Mouse (Mus musculus) MEL (cell line): Measurements from ENCODE around the gene Lsr. TPM values are rescaled to one million over a fixed set of nuclear protein-coding genes. Genes with fewer than 3 reads are reported as not detected.

Experiments
- DNase-seq: peaks from one replicate; pipeline ENCODE4 v3.0.0; 2011; ENCODE audit warnings: low read depth, low spot score
- H3K27ac ChIP-seq: 2 replicates; pipeline ENCODE4 v1.5.1; 2012; ENCODE audit warnings: low read depth, mild to moderate bottlenecking, control low read depth, low read length, moderate library complexity; ENCODE audit not compliant: control insufficient read depth
- H3K27me3 ChIP-seq, 2 experiments: fragments of 150-350 bp in 1 of 2; sonication (generic) in 1 of 2; 2 replicates each; pipeline ENCODE4 v1.6.1; 2012; ENCODE audit warnings: low read length in 2 of 2, mild to moderate bottlenecking in 2 of 2, improper control_type of control experiment in 1 of 2, moderate library complexity in 1 of 2; ENCODE audit not compliant: insufficient read depth in 2 of 2, control insufficient read depth in 1 of 2
- H3K36me3 ChIP-seq, 2 experiments: 2 replicates each; pipeline ENCODE4 v1.6.1; 2012 to 2014; ENCODE audit warnings: low read length in 2 of 2, improper control_type of control experiment in 1 of 2, inconsistent platforms in 1 of 2, mild to moderate bottlenecking in 1 of 2; ENCODE audit not compliant: insufficient read depth in 2 of 2, control insufficient read depth in 1 of 2
- H3K4me1 ChIP-seq, 2 experiments: fragments of 150-350 bp in 1 of 2; sonication (generic) in 1 of 2; 2 replicates each; pipeline ENCODE4 v1.6.1; 2012; ENCODE audit warnings: low read length in 2 of 2, improper control_type of control experiment in 1 of 2, mild to moderate bottlenecking in 1 of 2; ENCODE audit not compliant: insufficient read depth in 2 of 2, control insufficient read depth in 1 of 2
- H3K4me3 ChIP-seq, 2 experiments: fragments of 150-350 bp in 1 of 2; sonication (generic) in 1 of 2; 2 replicates each; pipeline ENCODE4 v1.5.1; 2012; ENCODE audit warnings: low read depth in 2 of 2, low read length in 2 of 2, mild to moderate bottlenecking in 2 of 2, moderate library complexity in 2 of 2, control low read depth in 1 of 2, improper control_type of control experiment in 1 of 2; ENCODE audit not compliant: control insufficient read depth in 1 of 2, insufficient read depth in 1 of 2
- H3K79me2 ChIP-seq: 2 replicates; pipeline ENCODE4 v1.6.1; 2012; ENCODE audit warnings: mild to moderate bottlenecking, low read length, moderate library complexity; ENCODE audit not compliant: control insufficient read depth, poor library complexity, insufficient read depth
- H3K9ac ChIP-seq: 2 replicates; pipeline ENCODE4 v1.6.1; 2012; ENCODE audit warnings: low read depth, mild to moderate bottlenecking, control low read depth, low read length, moderate library complexity; ENCODE audit not compliant: control insufficient read depth, poor library complexity, severe bottlenecking
- H3K9me3 ChIP-seq: fragments of 150-350 bp; sonication (generic); replicated peaks from 2 replicates; pipeline ENCODE4 v1.6.1; 2012; ENCODE audit warnings: mild to moderate bottlenecking, low read length, improper control_type of control experiment, moderate library complexity; ENCODE audit not compliant: insufficient read depth
- CHD1 ChIP-seq: IDR thresholded peaks from 2 replicates; pipeline ENCODE4 v1.6.1; 2012; ENCODE audit warnings: low read depth, mild to moderate bottlenecking, inconsistent platforms, low read length, improper control_type of control experiment
- CTCF ChIP-seq, 3 experiments: IDR thresholded peaks in 2 of 3; conservative IDR thresholded peaks in 1 of 3; 2 replicates each; pipeline ENCODE4 v1.5.1; 2011 to 2012; ENCODE audit warnings: low read length in 3 of 3, low read depth in 2 of 3, mild to moderate bottlenecking in 2 of 3, improper control_type of control experiment in 1 of 3, inconsistent platforms in 1 of 3, mixed read lengths in 1 of 3, moderate library complexity in 1 of 3; ENCODE audit not compliant: control insufficient read depth in 1 of 3, insufficient read depth in 1 of 3, poor library complexity in 1 of 3, severe bottlenecking in 1 of 3
- ELF1 ChIP-seq: IDR thresholded peaks from 2 replicates; pipeline ENCODE4 v1.6.1; 2014; ENCODE audit warnings: low read depth, mild to moderate bottlenecking, inconsistent platforms, low read length, improper control_type of control experiment, moderate library complexity
- EP300 ChIP-seq, 2 experiments: IDR thresholded peaks; 2 replicates each; pipeline ENCODE4 v1.6.1; 2011; ENCODE audit warnings: improper control_type of control experiment in 2 of 2, low read length in 2 of 2, low read depth in 1 of 2, mild to moderate bottlenecking in 1 of 2
- ETS1 ChIP-seq: IDR thresholded peaks from 2 replicates; pipeline ENCODE4 v1.6.1; 2012; ENCODE audit warnings: low read depth, mild to moderate bottlenecking, inconsistent platforms, low read length, improper control_type of control experiment, moderate library complexity
- GATA1 ChIP-seq: IDR thresholded peaks from 2 replicates; pipeline ENCODE4 v1.6.1; 2011; ENCODE audit warnings: low read depth, low read length, improper control_type of control experiment
- JUND ChIP-seq: IDR thresholded peaks from 2 replicates; pipeline ENCODE4 v1.6.1; 2011; ENCODE audit warnings: low read depth, mild to moderate bottlenecking, improper control_type of control experiment, low read length
- MAX ChIP-seq: IDR thresholded peaks from 2 replicates; pipeline ENCODE4 v1.6.1; 2011; ENCODE audit warnings: low read length, improper control_type of control experiment
- MXI1 ChIP-seq: IDR thresholded peaks from 2 replicates; pipeline ENCODE4 v1.6.1; 2011; ENCODE audit warnings: mild to moderate bottlenecking, low read depth, low read length, improper control_type of control experiment
- MYC ChIP-seq: IDR thresholded peaks from 2 replicates; pipeline ENCODE4 v1.6.1; 2011; ENCODE audit warnings: low read depth, mild to moderate bottlenecking, low read length, improper control_type of control experiment, moderate library complexity
- RCOR1 ChIP-seq: IDR thresholded peaks from 2 replicates; pipeline ENCODE4 v1.6.1; 2012; ENCODE audit warnings: low read depth, mild to moderate bottlenecking, inconsistent platforms, low read length, improper control_type of control experiment
- SIN3A ChIP-seq: IDR thresholded peaks from 2 replicates; pipeline ENCODE4 v1.6.1; 2012; ENCODE audit warnings: low read length, improper control_type of control experiment, inconsistent platforms
- TCF12 ChIP-seq: IDR thresholded peaks from 2 replicates; pipeline ENCODE4 v1.6.1; 2014; ENCODE audit warnings: low read depth, mild to moderate bottlenecking, inconsistent platforms, low read length, improper control_type of control experiment, moderate library complexity
- USF1 ChIP-seq: IDR thresholded peaks from 2 replicates; pipeline ENCODE4 v1.6.1; 2014; ENCODE audit warnings: low read depth, mild to moderate bottlenecking, inconsistent platforms, low read length, improper control_type of control experiment, moderate library complexity
- USF2 ChIP-seq, 2 experiments: IDR thresholded peaks; 2 replicates each; pipeline ENCODE4 v1.6.1; 2011 to 2012; ENCODE audit warnings: improper control_type of control experiment in 2 of 2, low read length in 2 of 2, borderline replicate concordance in 1 of 2, inconsistent platforms in 1 of 2, low read depth in 1 of 2, mild to moderate bottlenecking in 1 of 2; ENCODE audit not compliant: insufficient read depth in 1 of 2
- ZC3H11A ChIP-seq: IDR thresholded peaks from 2 replicates; pipeline ENCODE4 v1.6.1; 2012; ENCODE audit warnings: low read depth, mild to moderate bottlenecking, inconsistent platforms, low read length, improper control_type of control experiment
- ZNF384 ChIP-seq: IDR thresholded peaks from 2 replicates; pipeline ENCODE4 v1.6.1; 2012; ENCODE audit warnings: low read depth, mild to moderate bottlenecking, inconsistent platforms, low read length, improper control_type of control experiment
- polyA plus RNA-seq, 2 experiments: library from polyadenylated mRNA; stranded (reverse) in 1 of 2; unstranded in 1 of 2; fragments of >175 nt in 1 of 2; fragments of >200 nt in 1 of 2; gene quantifications; 2 replicates each; pipeline versions ENCODE4 v1.2.1 to v1.2.4; 2012; ENCODE audit warnings: low replicate concordance in 2 of 2, low read depth in 1 of 2; ENCODE audit not compliant: insufficient read length in 2 of 2, insufficient read depth in 1 of 2, missing spikeins in 1 of 2
- total RNA-seq: library from RNA; depleted of rRNA; stranded (reverse); fragments of 300-350 nt; gene quantifications from 2 replicates; pipeline ENCODE4 v1.2.3, GENCODE M21; 2012

Lsr gene
- total and polyA plus RNA-seq, 3 experiments, result 0.22 TPM; not detected in 2

DNA sequence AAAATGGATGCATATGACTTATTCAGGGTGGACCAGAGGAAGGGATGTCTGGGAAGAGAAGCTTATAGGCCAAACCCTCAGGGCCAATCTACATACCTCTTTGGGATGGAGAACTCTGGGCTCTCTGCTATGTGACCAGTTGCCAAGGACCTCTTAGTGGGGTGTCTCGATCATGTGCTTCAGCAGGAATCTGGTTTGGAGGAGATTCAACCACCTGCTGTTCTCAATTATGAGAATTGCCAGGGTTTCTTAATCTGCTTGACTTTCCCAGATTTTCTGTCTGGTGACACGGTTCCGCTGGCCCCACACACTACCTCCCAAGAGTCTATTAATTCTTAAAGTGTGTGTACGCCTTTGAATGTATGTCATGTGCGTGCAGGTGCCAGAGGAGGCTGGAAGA, 20.7 kb upstream of the Lsr start:
- peaks cover 0 to 1% of the 10 kb centered on the region in 2 experiments; a peak in 1 of 4 replicates for H3K27me3 ChIP-seq
- DNase-seq, result no peak
- no peak overlapping the region for H3K4me3 ChIP-seq
- H3K9ac ChIP-seq, result no peak overlapping the region
- no peak for TF ChIP-seq CHD1
- TF ChIP-seq USF2 (IDR thresholded peaks at IDR 0.05; ENCODE audit: borderline replicate concordance in 1 of 2, insufficient read depth in 1 of 2, low read depth in 1 of 2, low read length in 2 of 2), result no peak
- no peak for TF ChIP-seq MAX
- no peak for TF ChIP-seq JUND
- TF ChIP-seq MYC, result no peak
- H3K36me3 ChIP-seq, result peaks cover 0 to 13% of the 10 kb centered on the region in 2 experiments; a peak in 2 of 4 replicates
- H3K4me1 ChIP-seq, result peaks cover 5 to 10% of the 10 kb centered on the region in 2 experiments
- H3K27ac ChIP-seq, result no peak overlapping the region
- H3K9me3 ChIP-seq, result no peaks in the 10 kb centered on the region
- no peaks in the 10 kb centered on the region for H3K79me2 ChIP-seq

DNA sequence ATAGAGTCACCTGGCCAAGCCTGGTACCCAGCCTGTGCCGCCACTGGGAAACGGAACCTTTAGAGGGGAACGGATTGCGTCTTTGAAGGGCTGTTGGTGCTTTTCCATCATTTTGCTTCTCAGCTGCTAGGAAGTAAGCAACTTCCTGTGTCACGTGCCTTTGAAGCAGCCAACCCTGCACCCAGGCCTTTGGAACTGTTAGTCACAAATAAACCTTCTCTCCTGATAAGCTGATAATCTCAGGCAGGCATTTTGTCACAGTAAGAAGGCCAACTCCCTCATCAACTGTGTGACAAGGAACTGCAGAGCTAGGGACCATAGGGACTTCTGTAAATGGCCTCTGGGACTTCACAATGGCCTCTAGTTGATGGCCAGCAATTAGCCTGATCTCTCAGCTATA, 18.9 kb upstream of the Lsr start:
- H3K36me3 ChIP-seq, result peaks cover 0 to 8% of the 10 kb centered on the region in 2 experiments; a peak in 2 of 4 replicates
- H3K4me3 ChIP-seq, result no peak overlapping the region
- H3K79me2 ChIP-seq, result no peaks in the 10 kb centered on the region
- peaks cover 0 to 1% of the 10 kb centered on the region in 2 experiments; a peak in 1 of 4 replicates for H3K27me3 ChIP-seq
- H3K9ac ChIP-seq, result no peak overlapping the region
- TF ChIP-seq TCF12 (peak; percentile 47; the same call in 1 of the 2 replicates), CTCF (IDR thresholded peaks at IDR 0.05 in 2 of 3, conservative IDR thresholded peaks at IDR 0.05 in 1 of 3; ENCODE audit: control insufficient read depth in 1 of 3, insufficient read depth in 1 of 3, low read depth in 2 of 3, low read length in 3 of 3, poor library complexity in 1 of 3, severe bottlenecking in 1 of 3) (no peak), ELF1 (peak; percentile 44; the same call in 1 of the 2 replicates), CHD1 (no peak), MXI1 (no peak), SIN3A (peak; percentile 50; the same call in 1 of the 2 replicates), RCOR1 (peak; percentile 49; the same call in 1 of the 2 replicates), ETS1 (peak; percentile 53), GATA1 (peak; percentile 63; the same call in 1 of the 2 replicates), ZC3H11A (0 out of 2 replicates have a peak, but pooled peaks have one; percentile 4), MYC (no peak), ZNF384 (no peak), USF1 (peak; percentile 79), EP300 (IDR thresholded peaks at IDR 0.05; ENCODE audit: low read depth in 1 of 2, low read length in 2 of 2) (peak; percentile 47 to 76; a peak in 3 of 4 replicates)
- H3K9me3 ChIP-seq, result no peaks in the 10 kb centered on the region
- H3K27ac ChIP-seq, result no peak overlapping the region
- peak; percentile 66 for DNase-seq
- peaks cover 2 to 5% of the 10 kb centered on the region in 2 experiments; a peak in 2 of 4 replicates for H3K4me1 ChIP-seq
